Comparison of ENCODE assay signal across 1 mouse cellular context in genomic region chr1:128549442-128549841, GRCm38 (mm10).
TF ChIP-seq lines count a peak whose summit lies in the region.

No protein-coding gene starts in this region.

TF ChIP-seq in CH12.LX, 34 proteins besides CTCF, POLR2A, EP300 and RAD21 (continued from another document):
- TF ChIP-seq ZKSCAN1 (IDR thresholded peaks at IDR 0.05; ENCODE audit: borderline replicate concordance, low read depth, low read length) = peak; percentile 30
TF ChIP-seq in CH12.LX: peak in this region for 14.
